Mouse (Mus musculus) liver, embryonic 11.5 days (tissue): ENCODE data around the gene Matk. TPM values are rescaled to one million over a fixed set of nuclear protein-coding genes. Genes with fewer than 3 reads are reported as not detected.

Experiments used
- ATAC-seq: fragments of 200-750 bp; cut with Nextera tagmentation; replicated peaks from 2 replicates; pipeline ENCODE4 v1.8.0; 2017; ENCODE audit warnings: moderate number of reproducible peaks, mild to moderate bottlenecking, moderate TSS enrichment, moderate library complexity; ENCODE audit not compliant: low FRiP score
- DNase-seq: peaks from one replicate; pipeline ENCODE4 v3.0.0-alpha.2; 2017; ENCODE audit warnings: low spot score
- H3K27ac ChIP-seq: fragments of 300-500 bp; sonication (generic); 2 replicates; pipeline ENCODE4 v1.5.1; 2014; ENCODE audit warnings: mild to moderate bottlenecking, low read depth, low read length, control low read depth
- H3K27me3 ChIP-seq: fragments of 300-500 bp; sonication (generic); replicated peaks from 2 replicates; pipeline ENCODE4 v1.6.1; 2014; ENCODE audit warnings: low read length, mixed read lengths; ENCODE audit not compliant: control insufficient read depth, insufficient read depth
- H3K36me3 ChIP-seq: fragments of 300-500 bp; sonication (generic); 2 replicates; pipeline ENCODE4 v1.6.1; 2014; ENCODE audit warnings: mild to moderate bottlenecking, low read length, moderate library complexity, mixed read lengths; ENCODE audit not compliant: control insufficient read depth, insufficient read depth
- H3K4me1 ChIP-seq: fragments of 300-500 bp; sonication (generic); replicated peaks from 2 replicates; pipeline ENCODE4 v1.6.1; 2014; ENCODE audit warnings: low read length, mixed read lengths; ENCODE audit not compliant: control insufficient read depth, insufficient read depth
- H3K4me2 ChIP-seq: fragments of 300-500 bp; sonication (generic); 2 replicates; pipeline ENCODE4 v1.6.1; 2014; ENCODE audit warnings: mild to moderate bottlenecking, control low read depth, moderate library complexity
- H3K4me3 ChIP-seq: fragments of 300-500 bp; sonication (generic); 2 replicates; pipeline ENCODE4 v1.5.1; 2014; ENCODE audit warnings: low read depth, low read length, control low read depth
- H3K9ac ChIP-seq: fragments of 300-500 bp; sonication (generic); 2 replicates; pipeline ENCODE4 v1.6.1; 2014; ENCODE audit warnings: low read depth, low read length, control low read depth
- H3K9me3 ChIP-seq: fragments of 300-500 bp; sonication (generic); 2 replicates; pipeline ENCODE4 v1.6.1; 2016; ENCODE audit warnings: low read length, inconsistent platforms, mixed read lengths; ENCODE audit not compliant: control insufficient read depth
- WGBS: fragments of 180-500 bp; shearing (Covaris S2); extraction: QIAGEN DNeasy Blood & Tissue Kit; methylation state at CpG from one replicate; pipeline ENCODE4 v1.1.7; 2014; 5-methylcytosine and 5-hydroxymethylcytosine counted together
- microRNA-seq: library from miRNA; unstranded; fragments of <30 nt; microRNA quantifications from one replicate; pipeline ENCODE4, GENCODE M21; 2017; ENCODE audit warnings: borderline number of aligned reads
- polyA plus RNA-seq: library from polyadenylated mRNA; unstranded; fragments of >200 nt; fragmentation: Nextera tagmentation; extraction: Ambion mirVana; gene quantifications from 2 replicates; pipeline ENCODE4 v1.2.1, GENCODE M21; 2014

The Matk gene
- polyA plus RNA-seq, 1 experiment from 2014 or later, result 2.1 TPM

DNA sequence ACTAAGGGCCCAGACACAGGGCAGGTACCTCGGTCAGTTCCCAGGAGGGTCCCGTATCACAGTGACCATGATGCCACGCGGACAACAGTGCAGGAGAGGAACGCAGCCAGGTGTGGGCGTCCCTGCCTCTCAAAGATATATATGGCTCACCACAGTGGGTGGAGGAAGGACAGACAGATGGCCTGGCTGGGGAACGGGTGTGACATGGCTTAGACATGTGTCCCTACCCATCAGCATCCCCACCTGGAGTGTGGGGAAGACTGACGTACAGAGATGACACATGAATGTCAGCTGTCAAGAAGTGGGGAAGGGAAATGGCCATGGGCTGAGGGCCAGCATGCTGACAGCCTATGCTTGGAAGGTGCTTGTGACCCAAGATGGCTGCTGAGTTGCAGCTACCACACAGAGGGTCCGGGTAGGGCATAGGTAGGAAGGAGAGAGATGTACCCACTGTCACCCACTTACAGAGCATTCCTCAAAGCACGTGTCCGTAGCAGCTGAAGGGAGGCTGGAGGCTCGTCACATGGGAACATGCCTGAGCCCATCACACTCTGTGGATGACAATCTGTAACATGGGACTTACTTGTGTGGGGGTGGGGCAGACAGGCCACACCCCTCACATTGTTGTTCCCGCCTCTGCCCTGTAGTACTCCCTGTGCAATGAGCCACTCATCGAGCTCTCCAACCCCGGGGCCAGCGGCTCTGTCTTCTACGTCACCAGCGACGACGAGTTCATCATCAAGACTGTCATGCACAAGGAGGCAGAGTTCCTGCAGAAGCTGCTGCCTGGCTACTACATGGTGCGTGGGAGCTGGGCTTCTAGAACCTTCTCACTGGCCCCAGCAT lies 54.3 kb downstream of the Matk start:
- DNase-seq, result no peak
- Histone ChIP-seq H3K4me1 (peaks cover 30% of the 10 kb centered on the region), H3K27ac (no peak overlapping the region), H3K27me3 (no peaks in the 10 kb centered on the region), H3K4me3 (no peak overlapping the region), H3K9ac (no peak overlapping the region), H3K9me3 (no peaks in the 10 kb centered on the region), H3K4me2 (no peak overlapping the region), H3K36me3 (peaks cover 48% of the 10 kb centered on the region)
- 92% methylated on average over 21 of the region's 21 CpGs for WGBS
- no peak for ATAC-seq

DNA sequence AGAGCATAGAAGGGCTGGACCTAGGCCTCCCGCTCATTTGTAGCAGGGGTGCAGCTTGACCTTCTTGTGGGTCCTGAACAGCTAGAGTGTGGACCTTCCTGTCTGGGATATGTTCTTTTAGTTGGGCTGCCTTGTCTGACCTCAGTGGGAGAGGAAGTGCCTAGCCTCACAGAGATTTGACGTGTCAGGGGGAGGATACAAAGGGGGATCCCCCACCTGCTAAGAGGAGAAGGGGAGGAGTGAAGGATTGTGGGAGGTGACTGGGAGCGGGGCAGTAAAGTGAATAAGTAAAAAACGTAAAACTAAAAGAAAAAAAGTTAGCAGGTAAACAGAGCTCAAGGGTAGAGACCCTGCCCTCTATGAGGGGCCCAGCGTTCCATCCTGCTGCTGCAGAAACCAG lies 56.8 kb downstream of the Matk start:
- Histone ChIP-seq H3K9ac (no peak overlapping the region), H3K4me3 (no peak overlapping the region), H3K4me1 (peaks cover 7% of the 10 kb centered on the region), H3K27ac (no peak overlapping the region), H3K36me3 (peaks cover 71% of the 10 kb centered on the region), H3K4me2 (no peak overlapping the region), H3K9me3 (no peaks in the 10 kb centered on the region), H3K27me3 (no peaks in the 10 kb centered on the region)
- ATAC-seq (no peak), DNase-seq (no peak)
- 83% methylated on average over 5 of the region's 5 CpGs for WGBS

Small RNA genes within 50 kb of the gene (microRNA-seq; reads per million reads assigned to microRNA genes)
- gene Mir3057, result 15.1 reads per million, percentile 27 among the genes with 10 or more reads in this experiment

Other genes starting within 250 kb of the Matk start
- gene Gng7, start 238.0 kb upstream of the Matk start, polyA plus RNA-seq, result 1.8 and 2.1 TPM in 2 replicates
- gene Diras1, start 227.3 kb upstream of the Matk start, polyA plus RNA-seq, result 0.45 TPM in 1 of 2 replicates, not detected in the other
- 9.1 and 9.4 TPM in 2 replicates for gene Slc39a3, start 215.5 kb upstream of the Matk start, polyA plus RNA-seq
- 147 and 153 TPM in 2 replicates for gene Sgta, start 192.8 kb upstream of the Matk start, polyA plus RNA-seq
- gene Thop1, start 182.9 kb upstream of the Matk start, polyA plus RNA-seq, result 80.3 and 84.0 TPM in 2 replicates
- gene Creb3l3, start 154.1 kb upstream of the Matk start, polyA plus RNA-seq, result 17.3 and 17.6 TPM in 2 replicates
- gene Map2k2, start 147.0 kb upstream of the Matk start, polyA plus RNA-seq, result 201 and 207 TPM in 2 replicates
- gene Zbtb7a, start 117.7 kb upstream of the Matk start, polyA plus RNA-seq, result 31.6 and 34.2 TPM in 2 replicates
- 41.2 and 50.9 TPM in 2 replicates for gene Pias4, start 85.0 kb upstream of the Matk start, polyA plus RNA-seq
- gene Eef2, start 76.3 kb upstream of the Matk start, polyA plus RNA-seq, result 626 and 647 TPM in 2 replicates
- 44.5 and 45.6 TPM in 2 replicates for gene Dapk3, start 69.9 kb upstream of the Matk start, polyA plus RNA-seq
- not detected in 2 replicates for gene 4930442H23Rik, start 69.1 kb upstream of the Matk start, polyA plus RNA-seq
- gene Nmrk2, start 50.9 kb upstream of the Matk start, polyA plus RNA-seq, result not detected in 2 replicates
- gene Atcay, start 22.1 kb upstream of the Matk start, polyA plus RNA-seq, result 0.05 TPM in 1 of 2 replicates, not detected in the other
- gene Zfr2, start 19.8 kb upstream of the Matk start, polyA plus RNA-seq, result 1.3 and 2.1 TPM in 2 replicates
- 226 and 233 TPM in 2 replicates for gene Mrpl54, start 14.0 kb downstream of the Matk start, polyA plus RNA-seq
- gene Apba3, start 14.0 kb downstream of the Matk start, polyA plus RNA-seq, result 47.5 and 55.0 TPM in 2 replicates
- gene Tjp3, start 38.6 kb downstream of the Matk start, polyA plus RNA-seq, result 1.8 TPM in 2 replicates
- 40.0 and 42.5 TPM in 2 replicates for gene Pip5k1c, start 40.0 kb downstream of the Matk start, polyA plus RNA-seq
- 49.9 and 51.9 TPM in 2 replicates for gene Cactin, start 68.2 kb downstream of the Matk start, polyA plus RNA-seq
- gene Tbxa2r, start 75.8 kb downstream of the Matk start, polyA plus RNA-seq, result 7.8 and 7.9 TPM in 2 replicates
- not detected in 2 replicates for gene Gipc3, start 90.3 kb downstream of the Matk start, polyA plus RNA-seq
- gene Hmg20b, start 97.5 kb downstream of the Matk start, polyA plus RNA-seq, result 68.6 and 69.2 TPM in 2 replicates
- gene Mfsd12, start 104.6 kb downstream of the Matk start, polyA plus RNA-seq, result 11.2 TPM in 2 replicates
- gene 4930404N11Rik, start 112.9 kb downstream of the Matk start, polyA plus RNA-seq, result 0.64 and 0.68 TPM in 2 replicates
- gene Fzr1, start 125.6 kb downstream of the Matk start, polyA plus RNA-seq, result 74.0 and 75.9 TPM in 2 replicates
- gene Dohh, start 131.5 kb downstream of the Matk start, polyA plus RNA-seq, result 97.4 and 99.3 TPM in 2 replicates
- gene Gm48551, start 131.5 kb downstream of the Matk start, polyA plus RNA-seq, result 1.3 and 1.9 TPM in 2 replicates
- gene Gm48552, start 136.1 kb downstream of the Matk start, polyA plus RNA-seq, result 0.62 and 0.67 TPM in 2 replicates
- gene Smim24, start 140.1 kb downstream of the Matk start, polyA plus RNA-seq, result 3.8 and 4.5 TPM in 2 replicates
- gene Nfic, start 202.7 kb downstream of the Matk start, polyA plus RNA-seq, result 15.4 and 21.4 TPM in 2 replicates
- 0.12 TPM in 1 of 2 replicates, not detected in the other for gene Celf5, start 229.8 kb downstream of the Matk start, polyA plus RNA-seq
- 92.2 and 97.9 TPM in 2 replicates for gene Ncln, start 243.5 kb downstream of the Matk start, polyA plus RNA-seq
- gene S1pr4, start 247.2 kb downstream of the Matk start, polyA plus RNA-seq, result 4.5 and 4.6 TPM in 2 replicates